Mouse (Mus musculus) frontal cortex, adult (tissue): Measurements from ENCODE around the gene Fkbpl.

Experiments
- ATAC-seq: cut with Nextera tagmentation; 2 replicates; pipeline ENCODE4 v1.9.2; 2017; ENCODE audit warnings: mild to moderate bottlenecking, moderate library complexity, mixed read lengths; ENCODE audit not compliant: low TSS enrichment

The Fkbpl gene

GRCm38 (mm10) chr17:34664472-34664871 is 19.9 kb downstream of the Fkbpl start:
- ATAC-seq: no peak

GRCm38 (mm10) chr17:34670235-34670634 is 25.7 kb downstream of the Fkbpl start, which contains the start of gene Tnxb:
Gene Tnxb, plus strand, starts transcription at chr17:34670535.
- ATAC-seq: no peak

GRCm38 (mm10) chr17:34671151-34672066 is 26.8 kb downstream of the Fkbpl start:
- no peak for ATAC-seq

GRCm38 (mm10) chr17:34672246-34672792 is 27.8 kb downstream of the Fkbpl start:
- no peak for ATAC-seq

DNA sequence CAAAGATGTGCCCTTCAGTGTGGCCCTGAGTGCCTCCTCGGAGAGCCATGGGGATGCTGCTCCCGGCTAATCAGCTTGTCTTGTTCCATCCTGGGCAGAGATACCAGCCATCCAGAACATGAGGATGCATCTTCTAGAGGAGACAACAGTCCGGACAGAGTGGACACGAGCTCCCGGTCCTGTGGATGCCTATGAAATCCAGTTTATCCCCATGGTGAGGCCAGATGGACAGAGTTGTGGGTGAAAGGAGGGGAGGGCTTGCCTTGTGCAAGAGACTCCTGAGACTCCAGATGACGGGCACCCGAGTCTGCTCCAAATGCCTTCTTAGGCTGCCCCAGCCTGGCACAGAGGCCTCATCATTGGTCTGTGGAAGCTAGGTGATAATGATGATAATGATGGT is 28.6 kb downstream of the Fkbpl start:
- ATAC-seq: no peak

DNA sequence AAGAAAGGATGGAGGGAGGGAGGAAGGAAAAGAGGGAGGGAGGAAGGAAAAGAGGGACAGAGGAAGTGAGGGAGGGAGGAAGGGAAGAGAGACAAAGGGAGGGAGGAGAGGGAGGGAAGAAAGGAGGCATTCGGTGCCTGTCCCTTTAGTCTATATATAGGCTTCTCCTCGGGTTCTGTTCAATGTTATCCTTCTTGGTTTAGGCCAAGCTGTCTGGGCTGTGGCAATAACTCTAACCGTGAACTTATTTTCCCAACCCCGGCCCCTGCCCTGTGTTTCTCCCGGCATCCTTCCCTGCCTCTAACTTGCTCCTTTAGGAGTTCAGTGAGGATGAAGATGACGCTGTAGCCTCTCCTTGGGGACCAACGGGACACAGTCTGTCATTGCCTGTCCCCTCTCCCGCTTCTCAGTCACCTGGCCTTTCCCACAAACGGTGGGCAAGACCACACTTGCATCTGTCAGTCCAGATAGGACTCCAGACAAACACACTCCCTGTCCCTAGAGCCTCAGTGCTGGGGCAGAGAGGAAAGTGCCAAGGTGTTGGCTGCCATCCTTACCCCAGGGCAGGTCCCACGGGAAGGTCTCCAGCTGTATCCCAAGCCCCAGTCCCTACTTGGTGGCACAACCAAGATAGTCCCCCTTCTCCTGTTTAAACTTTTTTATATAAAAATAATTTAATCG is 30.1 kb downstream of the Fkbpl start:
- ATAC-seq: no peak

DNA sequence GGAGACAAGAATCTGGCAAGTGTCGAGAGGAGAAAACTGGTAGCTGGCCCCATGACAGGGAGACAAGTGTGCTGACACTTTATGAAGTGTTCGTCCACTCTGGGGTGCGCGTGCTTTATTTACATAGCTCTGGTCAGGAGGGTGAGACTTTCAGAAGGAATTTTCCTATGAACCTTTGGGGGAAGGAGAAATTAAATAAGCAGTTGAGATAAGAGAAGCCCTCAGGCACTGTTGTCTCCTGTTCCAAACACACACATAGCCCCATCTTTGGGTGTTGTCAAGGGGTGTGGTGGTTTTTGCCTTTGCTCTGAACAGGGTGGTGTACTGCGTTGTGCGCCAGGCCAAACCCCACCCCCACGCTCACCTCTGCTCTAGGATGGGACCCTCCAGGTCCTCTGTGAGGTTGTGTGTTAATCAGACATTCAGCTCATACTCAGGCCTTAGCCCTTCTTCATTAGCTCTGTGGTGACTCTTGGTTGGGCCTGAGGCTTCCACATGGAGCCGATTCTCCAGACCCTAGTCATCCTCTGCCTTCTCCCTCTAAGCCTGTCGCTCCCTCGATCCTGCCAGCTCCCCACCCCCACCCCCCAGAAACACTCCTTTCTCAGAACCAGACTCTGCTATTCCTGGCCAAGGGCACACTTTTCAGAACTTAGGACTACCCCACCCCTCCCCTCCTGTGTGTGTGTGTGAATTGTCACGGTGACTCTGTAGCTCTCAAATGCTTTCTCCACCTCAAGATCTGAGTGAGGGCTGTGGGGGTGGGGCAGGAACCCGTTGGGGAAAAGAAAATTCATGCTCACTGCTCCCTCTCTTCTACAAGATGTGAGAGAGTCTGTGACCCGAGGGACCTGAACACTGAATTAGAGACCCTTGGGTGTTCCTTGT is 30.9 kb downstream of the Fkbpl start:
- no peak for ATAC-seq

DNA sequence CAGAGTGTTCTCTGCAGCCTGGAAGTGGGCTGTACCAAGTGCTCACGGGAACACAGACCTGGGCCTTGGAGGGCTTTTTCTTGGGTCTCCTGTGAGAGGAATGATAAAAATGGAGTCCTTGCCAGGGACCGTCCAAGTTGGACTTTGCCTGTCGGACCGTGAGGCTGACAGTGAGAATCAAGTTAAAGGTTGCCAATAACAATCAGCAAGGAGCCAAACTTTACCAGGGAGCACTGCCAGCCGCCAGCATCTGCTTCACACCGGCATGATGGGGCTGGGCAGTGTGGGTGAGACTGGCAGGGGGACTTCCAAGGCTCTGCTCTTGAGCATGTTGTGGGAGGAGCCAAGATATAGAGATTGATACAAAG is 31.5 kb downstream of the Fkbpl start:
- no peak for ATAC-seq

DNA sequence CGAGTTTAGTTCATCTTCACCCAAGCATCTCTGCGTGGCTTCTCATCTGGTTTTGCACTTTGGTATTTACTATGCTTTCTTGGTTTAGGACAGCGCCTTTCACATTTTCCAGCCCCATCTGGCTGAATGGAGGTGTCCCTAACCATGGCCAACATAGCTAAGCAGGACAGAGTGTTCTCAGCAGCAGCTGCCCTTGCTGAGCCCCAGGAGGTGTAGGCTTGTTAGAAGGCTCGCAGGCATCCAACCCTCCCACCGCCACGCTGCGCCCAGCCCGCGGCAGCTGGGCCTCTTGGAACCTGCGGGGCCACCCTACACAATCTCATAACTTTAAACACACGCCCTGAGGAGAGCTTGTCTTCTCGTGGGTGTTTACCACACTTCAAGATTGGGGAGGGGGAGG is 32.1 kb downstream of the Fkbpl start:
- ATAC-seq: no peak

- ATAC-seq: no peak
Observed at GRCm38 (mm10) chr17:34680191-34680590, 35.6 kb downstream of the Fkbpl start.

DNA sequence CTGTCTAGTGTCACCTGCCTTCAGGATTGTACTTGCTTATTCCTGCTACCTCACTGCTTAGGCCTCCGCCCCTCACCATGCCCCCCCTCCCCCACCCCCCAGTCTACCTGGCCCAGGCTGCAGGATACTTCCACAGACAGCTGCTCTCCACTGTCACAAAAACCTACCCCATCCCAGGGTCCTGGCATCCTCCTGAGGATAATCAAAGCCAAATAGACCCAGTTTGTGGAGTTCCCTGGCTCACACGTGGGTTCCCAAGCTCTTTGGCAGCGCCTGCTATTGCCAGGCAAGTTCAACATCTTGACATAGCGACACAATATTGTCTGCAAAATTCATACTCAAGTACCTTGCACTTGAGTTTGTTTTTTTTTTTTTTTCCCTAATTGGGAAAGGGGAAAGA is 36.1 kb downstream of the Fkbpl start:
- no peak for ATAC-seq

DNA sequence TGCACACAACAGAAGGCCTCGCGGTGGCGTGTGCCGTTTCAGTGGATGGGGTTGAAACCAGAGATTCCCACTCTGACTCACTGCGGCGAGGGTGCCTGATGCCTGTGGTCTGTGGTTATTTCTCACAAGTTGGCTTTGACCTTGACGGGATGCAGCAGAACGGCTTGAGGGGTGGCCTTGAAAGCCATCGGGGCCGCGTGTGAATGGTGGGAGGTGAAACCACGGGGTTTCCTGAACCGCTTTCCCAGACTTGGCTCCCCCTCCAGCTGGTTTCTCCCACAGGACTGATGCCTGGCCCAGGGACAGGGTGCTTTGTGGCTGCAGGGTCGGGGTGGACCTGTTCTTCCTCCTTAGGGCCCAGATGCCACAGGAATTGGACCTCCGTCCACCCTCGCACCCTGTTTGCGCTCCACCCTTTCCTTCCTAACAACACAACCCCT is 36.6 kb downstream of the Fkbpl start:
- ATAC-seq: no peak

- no peak for ATAC-seq
Observed at GRCm38 (mm10) chr17:34681881-34682536, 37.4 kb downstream of the Fkbpl start.

GRCm38 (mm10) chr17:34683179-34683578 is 38.6 kb downstream of the Fkbpl start:
- ATAC-seq: no peak

- ATAC-seq: no peak
Observed at GRCm38 (mm10) chr17:34683686-34684220, 39.2 kb downstream of the Fkbpl start.

GRCm38 (mm10) chr17:34684253-34684893 is 39.8 kb downstream of the Fkbpl start:
- ATAC-seq: no peak

- no peak for ATAC-seq
Observed at GRCm38 (mm10) chr17:34685120-34686110, 40.9 kb downstream of the Fkbpl start.

DNA sequence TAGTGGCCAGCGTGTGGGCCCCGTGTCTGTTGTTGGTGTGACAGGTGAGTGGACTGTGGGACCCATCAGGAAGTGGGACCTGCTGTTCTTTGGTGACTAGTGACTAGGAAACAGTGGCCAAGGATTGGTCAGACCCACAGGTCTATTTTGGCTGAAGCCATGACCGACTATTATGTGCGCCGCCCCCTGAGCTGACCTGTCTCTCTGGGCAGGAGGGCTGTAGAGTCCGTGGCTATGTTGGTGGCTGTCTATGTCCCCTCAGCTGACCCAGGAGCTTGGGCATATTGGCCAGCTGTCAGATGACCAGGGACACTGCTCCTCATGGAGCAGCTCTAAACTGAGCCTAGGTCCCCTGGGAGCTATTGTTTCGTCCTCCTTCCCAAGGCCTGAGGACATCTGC is 44.3 kb downstream of the Fkbpl start:
- ATAC-seq: no peak

DNA sequence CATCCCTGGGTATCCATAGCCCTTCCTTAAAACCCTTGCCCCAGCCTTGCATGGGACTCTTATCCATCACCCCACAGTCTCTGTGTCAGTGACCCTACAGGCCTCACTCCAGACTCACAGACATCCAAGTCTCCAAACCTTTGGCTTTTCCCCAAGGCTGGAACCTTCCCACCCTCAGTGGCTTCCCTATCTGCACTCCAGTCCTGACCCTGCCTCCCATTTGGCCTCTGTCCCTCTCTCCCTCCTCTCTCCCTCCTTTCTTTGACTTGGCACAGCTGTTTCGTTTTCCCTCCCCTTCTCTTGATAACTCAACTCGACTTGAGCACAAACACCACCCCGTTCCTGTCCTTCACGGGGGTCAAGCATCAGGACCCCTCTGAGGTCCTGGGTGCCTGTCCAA is 45.9 kb downstream of the Fkbpl start:
- ATAC-seq: no peak
